Mouse (Mus musculus) ES-Bruce4 (cell line): ENCODE measurements around the gene St13.

ENCODE experiments used
- CTCF ChIP-seq: IDR thresholded peaks from one replicate; pipeline ENCODE4 v1.8.1; 2011; ENCODE audit warnings: low read depth, low read length
- POLR2A ChIP-seq: IDR thresholded peaks from one replicate; pipeline ENCODE4 v1.8.1; 2011; ENCODE audit warnings: low read length; ENCODE audit not compliant: insufficient read depth

DNA sequence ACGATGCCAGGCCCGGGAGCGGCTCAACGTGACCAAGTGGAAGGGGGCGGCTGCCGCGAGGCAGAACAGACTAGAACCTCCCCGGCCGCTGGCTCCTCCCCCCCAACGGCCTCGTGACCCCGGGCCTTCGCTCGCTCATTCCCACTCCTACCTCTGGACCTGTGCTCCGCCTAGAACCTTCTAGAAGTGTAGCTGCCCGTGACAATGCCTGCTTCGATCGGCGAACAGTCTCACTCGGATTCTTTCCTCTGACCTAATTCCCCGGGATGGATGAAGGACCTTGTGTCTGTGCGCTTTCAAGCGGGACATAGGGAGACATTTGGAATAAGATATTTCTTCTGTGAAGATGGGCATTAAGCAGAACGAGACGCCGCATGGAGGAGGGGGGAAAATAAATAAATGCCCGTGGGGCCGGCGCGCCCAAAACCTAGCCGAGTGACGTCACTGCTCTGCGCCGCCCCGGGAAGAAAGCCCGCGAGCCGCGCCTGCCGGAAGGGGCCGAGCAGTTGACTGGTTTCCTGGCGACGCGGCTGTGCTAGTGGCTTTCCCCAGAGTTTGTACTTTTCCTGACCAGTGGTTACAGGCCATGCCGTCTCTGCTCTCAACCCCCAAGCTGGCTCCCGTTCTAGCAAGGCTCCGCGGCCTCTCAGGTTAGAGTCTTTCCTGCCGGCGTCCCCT is at the start of gene St13, which contains the start of gene Xpnpep3:
- TF ChIP-seq CTCF (no peak), POLR2A (peak; percentile 66)
